Mouse (Mus musculus): Measurements from ENCODE around the gene 4930513O06Rik.

4930513O06Rik gene

DNA sequence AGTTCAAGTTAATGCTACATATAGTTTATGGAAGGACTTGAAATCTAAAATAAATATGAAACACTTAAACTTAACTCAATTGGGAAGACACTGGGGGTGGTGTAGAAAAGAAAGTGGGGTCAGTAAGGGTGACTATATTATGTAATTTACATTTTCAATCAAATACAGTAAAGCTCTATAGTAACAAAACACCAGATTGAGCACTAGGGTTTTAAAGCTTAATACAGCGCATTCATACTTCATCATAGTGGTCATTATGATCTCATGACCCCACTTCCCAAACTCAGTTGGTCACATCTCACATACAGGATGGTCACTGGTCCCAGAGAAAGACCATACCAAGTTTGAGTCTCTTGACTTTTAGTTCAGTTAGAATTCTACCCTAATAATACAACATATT, at the start of gene 4930513O06Rik:
4930513O06Rik (plus strand) TSS at position 301 of the 400 bp plus-strand sequence.
- DNase-seq = no peak

DNA sequence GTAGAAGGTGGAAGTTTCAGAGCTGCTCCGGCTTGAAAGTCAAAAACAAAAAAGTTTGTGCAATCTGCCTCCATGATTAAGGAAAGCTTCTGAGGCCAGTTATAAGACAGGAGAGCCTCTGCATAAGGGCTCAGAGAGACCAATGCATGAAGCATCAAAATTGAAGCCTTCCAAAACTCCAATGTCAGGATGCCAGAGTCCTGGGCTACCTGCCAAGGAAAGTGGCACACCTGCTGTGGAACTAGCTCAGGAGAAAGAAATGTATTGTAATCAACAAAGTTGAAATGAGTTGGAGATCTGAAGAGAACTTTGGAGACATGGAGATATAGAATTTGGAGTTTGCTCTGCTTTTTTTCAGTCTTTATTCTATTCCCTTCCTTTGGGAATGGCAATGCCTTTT, 48.4 kb upstream of the 4930513O06Rik start:
- DNase-seq = no peak

DNA sequence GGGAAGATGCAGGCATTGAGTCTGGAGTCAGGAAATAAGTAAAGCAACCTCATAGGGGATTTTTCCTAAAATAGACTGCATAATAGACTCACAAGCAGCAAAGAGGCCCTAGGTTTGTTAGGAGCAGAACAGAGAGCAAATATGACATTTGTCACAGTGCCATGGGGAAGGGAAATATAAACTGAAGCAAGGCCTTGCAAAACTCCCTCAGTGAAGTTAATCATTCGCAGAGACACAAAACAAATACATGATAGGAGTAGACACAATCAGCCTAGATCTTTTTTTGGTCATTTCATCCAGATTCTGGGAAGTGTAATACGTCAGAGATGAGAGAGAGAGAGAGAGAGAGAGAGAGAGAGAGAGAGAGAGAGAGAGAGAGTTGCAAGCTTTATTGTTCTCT, 46.7 kb upstream of the 4930513O06Rik start:
- no peak for DNase-seq

DNA sequence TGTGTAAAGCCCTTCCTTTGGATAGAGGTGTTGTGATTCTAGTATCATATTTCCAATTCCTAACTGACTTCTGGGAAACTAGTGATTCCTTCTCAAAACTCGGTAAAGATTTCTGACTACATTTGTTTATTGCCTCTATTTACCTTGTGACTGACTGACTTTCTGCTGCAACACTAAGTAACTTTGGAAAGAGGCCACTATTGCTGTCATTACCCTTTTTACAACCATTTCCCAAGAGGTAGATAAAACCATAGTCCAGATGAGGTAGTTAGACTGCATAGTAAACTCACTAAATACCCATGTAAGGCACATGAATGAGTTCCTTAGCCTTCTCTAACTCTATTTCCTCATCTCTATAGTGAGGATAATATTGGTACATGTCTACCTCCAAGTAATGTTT, 44.9 kb upstream of the 4930513O06Rik start:
- DNase-seq = no peak

DNA sequence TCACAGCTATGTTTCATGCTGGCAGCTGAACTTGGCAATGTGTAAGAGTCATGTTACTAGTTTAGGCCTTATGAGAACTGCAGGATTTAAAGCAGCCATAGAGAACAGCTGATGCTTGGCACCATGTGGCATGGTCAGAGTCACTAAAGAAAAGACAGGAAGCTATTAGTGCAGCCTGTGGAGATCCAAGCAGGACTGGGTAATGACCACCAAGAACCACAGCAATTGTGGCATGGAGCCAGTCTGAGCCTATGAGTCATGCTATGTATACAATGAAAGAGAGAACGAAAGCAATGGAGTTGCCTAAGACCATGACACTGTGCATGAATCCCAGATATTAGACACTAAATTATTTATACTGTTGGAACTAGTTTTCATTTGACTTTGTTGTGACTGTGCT, 34.1 kb upstream of the 4930513O06Rik start:
- DNase-seq = no peak

DNA sequence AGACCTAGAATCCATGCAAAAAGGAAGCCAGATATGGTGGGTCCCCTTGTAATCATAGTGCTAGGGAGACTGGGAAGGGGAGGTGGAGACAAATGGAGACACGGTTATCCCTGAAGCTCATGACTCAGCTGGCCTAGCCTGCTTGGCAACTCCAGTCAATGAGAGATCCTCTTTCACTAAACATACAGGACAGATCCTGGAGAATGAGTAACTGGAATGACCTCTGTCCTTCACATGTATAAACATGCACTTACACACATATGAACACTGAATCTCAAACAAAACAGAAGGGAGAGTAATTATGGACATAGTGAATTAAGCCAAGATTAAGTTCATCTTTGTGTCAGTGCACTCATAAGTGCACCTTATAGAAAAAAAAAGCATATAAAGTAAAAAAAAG, 32.9 kb upstream of the 4930513O06Rik start:
- DNase-seq = no peak

DNA sequence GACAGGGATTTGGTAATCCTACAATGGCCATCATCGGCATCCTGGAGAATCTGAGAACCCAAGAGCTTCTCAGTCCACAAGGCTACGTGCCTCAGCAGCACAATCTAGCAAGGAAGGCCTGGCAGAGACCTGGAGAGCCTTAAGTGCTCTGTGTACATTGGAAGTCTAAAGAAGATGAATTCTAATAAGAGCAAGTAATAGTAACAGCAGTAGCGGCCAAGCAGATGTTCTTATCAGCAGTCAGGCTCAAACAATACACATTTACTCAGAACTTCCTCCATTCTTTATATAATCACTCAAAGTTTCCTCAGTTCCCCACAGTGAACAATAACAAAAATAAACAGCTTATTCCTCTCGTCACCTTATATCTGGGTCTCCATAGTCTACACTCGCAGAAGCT, 22.0 kb upstream of the 4930513O06Rik start:
- DNase-seq = no peak

DNA sequence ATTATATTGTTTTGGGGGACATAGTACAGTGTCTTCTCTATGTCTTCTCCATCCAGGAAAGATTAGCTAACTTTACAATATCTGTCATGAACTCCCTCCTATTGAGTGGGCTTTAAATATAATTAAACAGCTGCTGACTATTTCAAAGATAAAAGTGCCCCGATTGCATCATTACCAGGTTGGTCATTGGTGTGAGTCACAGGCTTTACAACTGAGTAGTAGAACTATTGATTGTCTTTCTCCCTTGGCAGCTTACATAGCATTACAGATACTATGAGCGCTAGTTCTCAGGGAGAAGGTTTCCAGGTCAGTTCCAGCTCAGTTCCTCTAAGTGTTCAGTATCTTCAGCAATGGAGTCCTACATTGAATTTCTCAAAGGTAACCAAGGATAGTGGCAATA, 7.5 kb upstream of the 4930513O06Rik start:
- DNase-seq = no peak

DNA sequence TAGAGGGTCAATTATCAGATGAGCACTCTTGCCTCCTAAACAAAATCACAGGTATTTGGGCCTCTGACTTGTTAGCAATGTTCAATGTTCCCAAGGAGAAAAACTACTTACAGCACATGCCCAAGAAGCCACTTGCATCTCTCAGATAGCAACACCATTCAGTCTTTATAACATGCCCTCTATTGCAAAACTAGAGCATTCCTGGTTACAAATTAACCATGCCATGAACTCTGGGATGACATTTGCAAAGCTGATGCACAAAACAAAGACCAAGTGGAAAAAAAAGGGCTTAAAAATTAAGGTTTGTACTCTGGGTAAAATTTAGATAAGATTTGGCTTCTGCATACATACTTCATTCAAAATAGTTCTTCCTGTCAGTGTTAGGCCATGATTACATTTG, 966 bp upstream of the 4930513O06Rik start, which contains the start of gene Serpina7:
Serpina7 (minus strand) TSS at position 160 of the 400 bp plus-strand sequence.
- no peak for DNase-seq

DNA sequence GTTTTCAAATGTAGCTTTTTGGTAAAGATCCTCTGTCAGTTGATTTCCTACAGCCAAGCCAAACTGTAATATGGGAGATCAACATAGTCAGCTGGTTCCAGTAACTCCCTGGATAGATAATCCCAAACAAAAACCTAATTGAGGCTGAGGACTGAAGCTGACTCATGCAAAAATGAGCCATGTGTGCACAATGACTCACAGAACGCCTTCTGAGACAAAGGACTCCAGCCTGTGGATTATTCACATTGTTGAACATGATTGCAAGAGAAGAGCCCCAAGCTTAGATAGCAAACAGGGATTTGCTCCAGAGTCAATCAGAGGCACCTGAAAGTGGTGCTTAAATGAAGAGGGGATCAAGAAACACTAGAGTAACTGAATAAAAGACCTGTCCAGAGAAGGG, 11.2 kb downstream of the 4930513O06Rik start:
- DNase-seq = no peak

DNA sequence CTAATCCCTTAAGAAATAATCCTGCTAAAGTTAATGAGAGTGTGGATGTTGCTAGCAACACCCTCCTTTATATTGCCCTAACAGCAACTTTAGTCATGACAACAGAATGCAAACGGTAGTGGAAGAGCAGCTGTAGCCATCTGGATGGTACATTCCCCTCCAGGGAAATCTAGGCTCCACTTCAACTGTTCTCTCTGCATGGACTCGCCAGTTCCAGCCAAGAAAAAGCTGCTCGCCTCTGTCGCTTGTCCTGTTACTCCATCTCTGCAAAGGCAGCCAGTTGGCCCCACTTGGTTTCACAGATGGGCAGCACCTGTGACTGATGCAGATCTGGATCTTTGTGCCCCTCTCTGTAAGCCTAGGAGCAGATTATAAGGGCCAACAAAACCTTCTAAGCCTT, 48.0 kb downstream of the 4930513O06Rik start:
- DNase-seq = no peak

Measured in cerebellum, adult 11 months (tissue).